19 mouse cellular contexts compared by ENCODE assay signal in genomic region chr12:103770597-103770996, GRCm38 (mm10). TPM values are rescaled to one million over a fixed set of nuclear protein-coding genes. Genes with fewer than 3 reads are reported as not detected.
"Had no signal": no experiment of that assay in that cellular context is flagged by ENCODE, and none has a peak within 500 bp of the region (broad histone marks: within the 10 kb centered on the region; RNA-seq: fewer than 3 reads in every experiment).

No protein-coding gene starts in this region.

RNA-seq across cellular contexts. Expression of gene Serpina1d, which starts 2.8 kb away (rescaled TPM):
- total RNA-seq: gastrocnemius, adult 2 months; gastrocnemius, postnatal 25 days; granulocyte monocyte progenitor cell, adult 5-6 weeks; heart, postnatal 14 days; heart, postnatal 36 days; hematopoietic stem cell, adult 5-6 weeks; hindbrain, postnatal 0 days; layer of hippocampus, adult 2 months; layer of hippocampus, postnatal 10 days; layer of hippocampus, postnatal 25 days; left cerebral cortex, adult 2 months; left cerebral cortex, postnatal 14 days; left cerebral cortex, postnatal 36 days had no signal
- polyA plus RNA-seq: frontal cortex, adult 2 months; hindbrain, embryonic 11.5 days; hindbrain, embryonic 13.5 days; hindbrain, postnatal 0 days; kidney, embryonic 14.5 days; limb, embryonic 10.5 days; limb, embryonic 12.5 days had no signal

RNA-seq across cellular contexts. Expression of gene Serpina1b, which starts 59.6 kb away (rescaled TPM):
- total RNA-seq: gastrocnemius, adult 2 months; gastrocnemius, postnatal 25 days; granulocyte monocyte progenitor cell, adult 5-6 weeks; hematopoietic stem cell, adult 5-6 weeks; hindbrain, postnatal 0 days; layer of hippocampus, adult 2 months; layer of hippocampus, postnatal 10 days; layer of hippocampus, postnatal 25 days; left cerebral cortex, adult 2 months; left cerebral cortex, postnatal 14 days; left cerebral cortex, postnatal 36 days had no signal
- polyA plus RNA-seq: frontal cortex, adult 2 months; hindbrain, embryonic 11.5 days; hindbrain, embryonic 13.5 days; hindbrain, postnatal 0 days; limb, embryonic 10.5 days; limb, embryonic 12.5 days had no signal
